Mouse (Mus musculus) intestine, embryonic 14.5 days (tissue): Measurements from ENCODE around the gene Mrpl45. TPM values are rescaled to one million over a fixed set of nuclear protein-coding genes. Genes with fewer than 3 reads are reported as not detected.
"Not testable (repeated sequence)": the region's sequence is repeated elsewhere in the genome, so short reads cannot be mapped to it uniquely, and the experiment has no call there.

Experiments used
- ATAC-seq: fragments of 200-750 bp; cut with Nextera tagmentation; replicated peaks from 2 replicates; pipeline ENCODE4 v1.8.0; 2017; ENCODE audit warnings: low read depth, moderate number of reproducible peaks, moderate TSS enrichment, moderate library complexity; ENCODE audit not compliant: low FRiP score, low TSS enrichment
- DNase-seq: peaks from one replicate; pipeline ENCODE4 v3.0.0-alpha.2; 2018; ENCODE audit warnings: low spot score
- H3K27ac ChIP-seq: fragments of 300-500 bp; sonication (generic); 2 replicates; pipeline ENCODE4 v1.5.1; 2014; ENCODE audit warnings: low read depth, mild to moderate bottlenecking, control low read depth
- H3K27me3 ChIP-seq: fragments of 300-500 bp; sonication (generic); replicated peaks from 2 replicates; pipeline ENCODE4 v1.6.1; 2014; ENCODE audit warnings: low read length, control low read depth; ENCODE audit not compliant: control insufficient read depth, insufficient read depth
- H3K36me3 ChIP-seq: fragments of 300-500 bp; sonication (generic); 2 replicates; pipeline ENCODE4 v1.6.1; 2014; ENCODE audit warnings: low read length, control low read depth; ENCODE audit not compliant: control insufficient read depth, insufficient read depth
- H3K4me1 ChIP-seq: fragments of 300-500 bp; sonication (generic); replicated peaks from 2 replicates; pipeline ENCODE4 v1.6.1; 2014; ENCODE audit warnings: low read length, control low read depth, mixed read lengths; ENCODE audit not compliant: control insufficient read depth, insufficient read depth
- H3K4me2 ChIP-seq: fragments of 300-500 bp; sonication (generic); 2 replicates; pipeline ENCODE4 v1.6.1; 2014; ENCODE audit warnings: low read length
- H3K4me3 ChIP-seq: fragments of 300-500 bp; sonication (generic); 2 replicates; pipeline ENCODE4 v1.5.1; 2014; ENCODE audit warnings: low read depth, low read length, control low read depth, mixed read lengths
- H3K9ac ChIP-seq: fragments of 300-500 bp; sonication (generic); 2 replicates; pipeline ENCODE4 v1.6.1; 2014; ENCODE audit warnings: mild to moderate bottlenecking, low read length
- H3K9me3 ChIP-seq: fragments of 300-500 bp; sonication (generic); 2 replicates; pipeline ENCODE4 v1.6.1; 2016; ENCODE audit warnings: low read length, control low read depth; ENCODE audit not compliant: control insufficient read depth
- WGBS: fragments of 180-500 bp; shearing (Covaris S2); extraction: QIAGEN DNeasy Blood & Tissue Kit; methylation state at CpG from one replicate; pipeline ENCODE4 v1.1.7; 2014; 5-methylcytosine and 5-hydroxymethylcytosine counted together
- polyA plus RNA-seq: library from polyadenylated mRNA; unstranded; fragments of >200 nt; fragmentation: Nextera tagmentation; extraction: Ambion mirVana; gene quantifications from 2 replicates; pipeline ENCODE4 v1.2.1, GENCODE M21; 2014

Mrpl45 gene
- polyA plus RNA-seq, 1 experiment from 2014 or later = 52.1 TPM

DNA sequence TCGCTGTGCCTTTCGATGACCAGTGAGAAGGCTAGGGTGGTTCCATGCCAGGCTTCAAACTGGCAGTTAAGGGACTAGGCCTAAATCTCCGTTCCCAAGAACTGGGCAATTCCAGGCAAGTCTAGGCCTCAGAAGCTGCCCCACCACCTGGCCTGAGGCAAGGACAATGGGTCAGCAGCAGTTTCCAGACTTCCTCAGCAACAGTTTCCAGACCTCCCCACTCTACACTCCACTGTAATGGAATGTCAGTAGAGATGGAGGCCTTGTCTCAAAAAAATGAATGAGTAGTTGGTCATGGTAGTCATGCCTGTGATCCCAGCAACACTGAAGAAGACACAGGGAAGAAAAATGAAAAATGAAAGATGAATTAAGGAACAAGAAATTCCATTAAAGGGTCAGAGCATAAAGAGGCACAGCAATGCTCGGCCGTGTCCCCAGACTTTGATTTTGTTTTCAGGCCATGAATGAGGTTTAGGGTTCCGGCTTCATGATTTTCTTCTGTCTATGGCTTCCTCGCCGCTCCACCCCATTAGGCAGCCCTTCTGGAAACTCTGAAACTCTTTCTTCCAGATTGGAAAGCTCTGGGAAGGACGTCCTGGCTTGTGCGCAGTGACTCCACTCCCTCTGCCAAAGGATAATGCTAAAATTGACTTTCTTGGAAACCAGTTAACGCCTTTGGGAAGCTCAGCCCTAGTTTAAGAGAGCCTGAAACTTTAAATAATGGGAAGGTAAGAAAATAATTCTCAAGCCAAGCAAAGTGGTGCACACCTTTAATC is 8.0 kb upstream of the Mrpl45 start:
- no peak for ATAC-seq
- 95% methylated on average over 11 of the region's 11 CpGs for WGBS

DNA sequence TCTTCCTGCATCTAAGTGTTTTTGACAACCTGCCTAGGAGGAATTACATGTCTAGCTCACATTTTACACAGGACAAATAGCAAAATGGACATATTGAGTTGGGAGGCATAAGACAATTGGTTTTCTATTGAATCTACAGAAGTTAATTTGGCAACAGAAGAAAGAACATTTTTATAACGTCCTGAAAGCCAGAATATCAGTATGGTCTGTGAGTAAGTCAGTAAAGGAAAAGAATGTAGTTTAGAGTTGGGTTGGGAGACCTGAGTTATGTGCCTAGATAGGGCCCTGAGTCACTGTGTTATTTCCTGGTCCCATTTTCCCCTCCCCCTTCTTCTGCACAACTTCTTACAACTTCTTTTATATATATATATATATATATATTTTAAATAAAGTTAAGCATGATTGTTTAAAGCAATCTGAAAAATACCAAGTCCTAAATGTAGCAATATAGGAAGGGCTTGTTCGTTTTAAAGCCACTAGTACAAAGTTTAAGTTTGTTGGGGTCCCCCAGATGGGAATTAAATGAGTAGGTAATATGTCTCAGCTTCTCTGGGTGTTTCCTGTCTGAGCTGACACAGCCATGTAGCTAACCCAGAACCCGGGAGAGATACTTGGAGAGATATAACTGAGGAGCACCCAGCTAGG is 6.6 kb upstream of the Mrpl45 start:
- Histone ChIP-seq H3K27ac (peak overlapping the region; percentile 59; the same call in 1 of the 2 replicates), H3K27me3 (no peaks in the 10 kb centered on the region), H3K36me3 (no peaks in the 10 kb centered on the region), H3K9me3 (no peaks in the 10 kb centered on the region), H3K4me1 (peaks cover 12% of the 10 kb centered on the region), H3K4me2 (peak overlapping the region; percentile 96), H3K4me3 (peak overlapping the region; percentile 43), H3K9ac (peak overlapping the region; percentile 53; the same call in 1 of the 2 replicates)
- DNase-seq (no peak), ATAC-seq (no peak)
- WGBS = 46% methylated on average over 3 of the region's 3 CpGs

More for the DNA sequence above, 8.0 kb upstream of the Mrpl45 start:
- Histone ChIP-seq H3K9ac (no peak overlapping the region), H3K27me3 (no peaks in the 10 kb centered on the region), H3K27ac (no peak overlapping the region), H3K36me3 (no peaks in the 10 kb centered on the region), H3K9me3 (no peaks in the 10 kb centered on the region), H3K4me2 (no peak overlapping the region), H3K4me3 (no peak overlapping the region), H3K4me1 (peaks cover 12% of the 10 kb centered on the region)
- DNase-seq = no peak

DNA sequence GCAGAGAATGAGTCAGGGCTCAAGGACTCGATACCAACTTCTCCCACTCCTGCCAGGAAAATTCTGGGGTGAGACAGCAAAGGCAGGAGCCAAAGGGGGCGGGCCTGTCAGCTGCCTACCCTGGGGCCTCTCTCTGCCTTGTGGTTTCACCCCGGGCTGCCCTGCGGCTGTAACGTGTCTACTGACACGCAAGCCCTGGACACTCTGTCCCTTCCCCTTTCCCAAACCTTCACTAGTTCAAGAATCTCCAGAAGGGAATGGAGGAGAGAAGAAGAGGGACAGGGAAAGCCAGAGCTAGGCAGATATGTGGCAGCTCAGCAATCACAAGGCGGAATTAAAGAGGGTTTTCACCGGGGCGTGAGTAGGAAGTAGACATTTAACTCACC is 6.1 kb upstream of the Mrpl45 start:
- H3K27ac ChIP-seq = peak overlapping the region; percentile 59; the same call in 1 of the 2 replicates
- H3K4me2 ChIP-seq = peak overlapping the region; percentile 96
- peak overlapping the region; percentile 53 for H3K9ac ChIP-seq
- no peaks in the 10 kb centered on the region for H3K36me3 ChIP-seq
- 1% methylated on average over 9 of the region's 9 CpGs for WGBS
- peaks cover 12% of the 10 kb centered on the region for H3K4me1 ChIP-seq
- no peaks in the 10 kb centered on the region for H3K27me3 ChIP-seq
- peak; percentile 71 for DNase-seq
- H3K9me3 ChIP-seq = no peaks in the 10 kb centered on the region
- H3K4me3 ChIP-seq = peak overlapping the region; percentile 43
- no peak for ATAC-seq

GRCm38 (mm10) chr11:97309911-97310571 is 5.5 kb upstream of the Mrpl45 start:
- H3K4me3 ChIP-seq = peak overlapping the region; percentile 43
- H3K27ac ChIP-seq = peak overlapping the region; percentile 59
- ATAC-seq (peak; percentile 68), DNase-seq (peak; percentile 81)
- H3K36me3 ChIP-seq = no peaks in the 10 kb centered on the region
- H3K9ac ChIP-seq = peak overlapping the region; percentile 53
- H3K9me3 ChIP-seq = no peaks in the 10 kb centered on the region
- H3K4me2 ChIP-seq = peak overlapping the region; percentile 96
- peaks cover 17% of the 10 kb centered on the region for H3K4me1 ChIP-seq
- WGBS = under 1% methylated on average over 25 of the region's 25 CpGs
- H3K27me3 ChIP-seq = no peaks in the 10 kb centered on the region

- peak overlapping the region; percentile 96 for H3K4me2 ChIP-seq
- ATAC-seq (no peak), DNase-seq (peak; percentile 73)
- no peaks in the 10 kb centered on the region for H3K36me3 ChIP-seq
- H3K27me3 ChIP-seq = no peaks in the 10 kb centered on the region
- peak overlapping the region; percentile 34; the same call in 1 of the 2 replicates for H3K9ac ChIP-seq
- peak overlapping the region; percentile 67 for H3K27ac ChIP-seq
- WGBS = 5% methylated on average over 18 of the region's 18 CpGs
- peaks cover 20% of the 10 kb centered on the region for H3K4me1 ChIP-seq
- H3K9me3 ChIP-seq = no peaks in the 10 kb centered on the region
- H3K4me3 ChIP-seq = peak overlapping the region; percentile 18
Measured at GRCm38 (mm10) chr11:97310895-97311631, 4.5 kb upstream of the Mrpl45 start.

- peaks cover 26% of the 10 kb centered on the region for H3K4me1 ChIP-seq
- not testable (repeated sequence) for H3K36me3 ChIP-seq, H3K27me3 ChIP-seq
Measured at GRCm38 (mm10) chr11:97312871-97313270, 2.6 kb upstream of the Mrpl45 start.

GRCm38 (mm10) chr11:97314110-97314509 is 1.4 kb upstream of the Mrpl45 start:
- WGBS = 98% methylated on average over 3 of the region's 3 CpGs

More at GRCm38 (mm10) chr11:97312871-97313270, 2.6 kb upstream of the Mrpl45 start:
- not testable (repeated sequence) for H3K4me3 ChIP-seq, H3K4me2 ChIP-seq, H3K9ac ChIP-seq, H3K9me3 ChIP-seq, H3K27ac ChIP-seq, DNase-seq, ATAC-seq
- WGBS = 76% methylated on average over 1 of the region's 1 CpGs

More at GRCm38 (mm10) chr11:97314110-97314509, 1.4 kb upstream of the Mrpl45 start:
- Histone ChIP-seq H3K4me1 (peaks cover 26% of the 10 kb centered on the region), H3K9me3 (no peaks in the 10 kb centered on the region), H3K27ac (no peak overlapping the region), H3K36me3 (peaks cover 7% of the 10 kb centered on the region; the same call in 1 of the 2 replicates), H3K4me3 (no peak overlapping the region), H3K27me3 (no peaks in the 10 kb centered on the region), H3K9ac (no peak overlapping the region), H3K4me2 (no peak overlapping the region)
- ATAC-seq = no peak
- DNase-seq = no peak
